12 mouse cellular contexts compared by ENCODE assay signal in genomic region chr7:127922451-127923275, GRCm38 (mm10). TPM values are rescaled to one million over a fixed set of nuclear protein-coding genes. Genes with fewer than 3 reads are reported as not detected.
DNase-seq lines count a peak whose midpoint lies in the region; ATAC-seq lines count a peak whose summit lies in the region.
"Had no signal": no experiment of that assay in that cellular context is flagged by ENCODE, and none has a peak within 500 bp of the region (broad histone marks: within the 10 kb centered on the region; RNA-seq: fewer than 3 reads in every experiment).

No protein-coding gene starts in this region.

- H3K27me3 ChIP-seq in kidney, embryonic 15.5 days, result no peaks in the 10 kb centered on the region

- no peak overlapping the region for H3K4me3 ChIP-seq in kidney, embryonic 15.5 days (replicated peaks)
- H3K4me3 ChIP-seq: limb, embryonic 12.5 days had no signal

- DNase-seq in kidney, adult 8-10 months, result no peak
- DNase-seq in CD4-positive helper T cell, adult 2 months (ENCODE audit: low read depth, low spot score), result peak; percentile 64
- DNase-seq in heart, postnatal 10 days, result no peak
- DNase-seq in thymus, postnatal 0 days (ENCODE audit: low spot score), result no peak
- DNase-seq in layer of hippocampus, postnatal 25 days (ENCODE audit: extremely low spot score in 1 of 2, low spot score in 1 of 2), result no peak
- DNase-seq: adrenal gland, postnatal 14 days; gastrocnemius, postnatal 10 days; right cerebral cortex, postnatal 4 days had no signal

- no peak overlapping the region for H3K4me2 ChIP-seq in kidney, embryonic 15.5 days
- H3K4me2 ChIP-seq: limb, embryonic 12.5 days had no signal

- H3K36me3 ChIP-seq in kidney, embryonic 15.5 days, result peaks cover 76% of the 10 kb centered on the region

- no peak overlapping the region for H3K9ac ChIP-seq in kidney, embryonic 15.5 days
- H3K9ac ChIP-seq: limb, embryonic 12.5 days had no signal

- 75% methylated on average over 6 of the region's 6 CpGs for WGBS in kidney, embryonic 15.5 days

- peak overlapping the region; percentile 37; the same call in 1 of the 2 replicates for H3K27ac ChIP-seq in kidney, embryonic 15.5 days
- H3K27ac ChIP-seq: limb, embryonic 12.5 days had no signal

- intact Hi-C loops in heart, postnatal 10 days (cut with DNase I), result no loop called here

- ATAC-seq in kidney, embryonic 15.5 days (replicated peaks; ENCODE audit: low FRiP score), result no peak
- ATAC-seq in hematopoietic stem cell, adult 5-6 weeks (replicated peaks in 1 of 2; ENCODE audit: insufficient read depth in 1 of 2, low FRiP score in 2 of 2, low TSS enrichment in 1 of 2, low read depth in 1 of 2, poor library complexity in 2 of 2, severe bottlenecking in 2 of 2), result peak; percentile 71 to 80
- ATAC-seq in megakaryocyte progenitor cell, adult 5-6 weeks (replicated peaks; ENCODE audit: poor library complexity), result peak; percentile 57

- peaks cover 38% of the 10 kb centered on the region for H3K4me1 ChIP-seq in kidney, embryonic 15.5 days
- H3K4me1 ChIP-seq: limb, embryonic 12.5 days had no signal

- H3K9me3 ChIP-seq in kidney, embryonic 15.5 days (replicated peaks), result no peaks in the 10 kb centered on the region
- H3K9me3 ChIP-seq: limb, embryonic 12.5 days had no signal

RNA-seq across cellular contexts. Expression of gene Prss8, which starts 7.2 kb away (rescaled TPM):
- 56.9 and 59.5 TPM in 2 replicates for polyA plus RNA-seq in kidney, embryonic 15.5 days (2015; fragmentation: Nextera tagmentation; extraction: Ambion mirVana)
- not detected in 2 replicates for total RNA-seq in hematopoietic stem cell, adult 5-6 weeks (2017)
- not detected in 2 replicates for total RNA-seq in megakaryocyte progenitor cell, adult 5-6 weeks (2015)
- not detected in 2 replicates for total RNA-seq in megakaryocyte progenitor cell, adult 5-6 weeks (2017)
- total RNA-seq in heart, postnatal 10 days (2021), result not detected
- polyA plus RNA-seq in thymus, postnatal 0 days (2015; fragmentation: Nextera tagmentation; extraction: Ambion mirVana), result 2.9 and 3.3 TPM in 2 replicates
- under 1 TPM; 0.35 to 0.52 TPM for total RNA-seq in layer of hippocampus, postnatal 25 days (2021)
- total RNA-seq: gastrocnemius, postnatal 10 days had no signal

RNA-seq across cellular contexts. Expression of gene Kat8, which starts 10.3 kb away (rescaled TPM):
- 41.8 and 43.5 TPM in 2 replicates for polyA plus RNA-seq in kidney, embryonic 15.5 days (2015; fragmentation: Nextera tagmentation; extraction: Ambion mirVana)
- total RNA-seq in hematopoietic stem cell, adult 5-6 weeks (2017), result 42.5 and 48.2 TPM in 2 replicates
- 18.1 and 30.6 TPM in 2 replicates for total RNA-seq in megakaryocyte progenitor cell, adult 5-6 weeks (2015)
- 23.7 and 30.4 TPM in 2 replicates for total RNA-seq in megakaryocyte progenitor cell, adult 5-6 weeks (2017)
- 10 to 100 TPM; 12.7 to 14.6 TPM for total RNA-seq in heart, postnatal 10 days (2021)
- polyA plus RNA-seq in thymus, postnatal 0 days (2015; fragmentation: Nextera tagmentation; extraction: Ambion mirVana), result 40.7 and 43.0 TPM in 2 replicates
- total RNA-seq in layer of hippocampus, postnatal 25 days (2021), result 10 to 100 TPM; 27.8 to 33.9 TPM

RNA-seq across cellular contexts. Expression of gene Bckdk, which starts 18.8 kb away (rescaled TPM):
- 120 and 140 TPM in 2 replicates for polyA plus RNA-seq in kidney, embryonic 15.5 days (2015; fragmentation: Nextera tagmentation; extraction: Ambion mirVana)
- total RNA-seq in hematopoietic stem cell, adult 5-6 weeks (2017), result 37.4 and 44.7 TPM in 2 replicates
- total RNA-seq in megakaryocyte progenitor cell, adult 5-6 weeks (2015), result 68.3 and 75.7 TPM in 2 replicates
- 42.5 and 49.9 TPM in 2 replicates for total RNA-seq in megakaryocyte progenitor cell, adult 5-6 weeks (2017)
- 10 to 100 TPM; 96.6 to 98.5 TPM for total RNA-seq in heart, postnatal 10 days (2021)
- polyA plus RNA-seq in thymus, postnatal 0 days (2015; fragmentation: Nextera tagmentation; extraction: Ambion mirVana), result 80.5 and 87.0 TPM in 2 replicates
- total RNA-seq in layer of hippocampus, postnatal 25 days (2021), result 10 to 100 TPM; 41.4 to 51.6 TPM

RNA-seq across cellular contexts. Expression of gene Prss36, which starts 23.9 kb away (rescaled TPM):
- polyA plus RNA-seq in kidney, embryonic 15.5 days (2015; fragmentation: Nextera tagmentation; extraction: Ambion mirVana), result 11.5 and 12.4 TPM in 2 replicates
- total RNA-seq in hematopoietic stem cell, adult 5-6 weeks (2017), result 1.2 and 2.3 TPM in 2 replicates
- 1.5 and 2.3 TPM in 2 replicates for total RNA-seq in megakaryocyte progenitor cell, adult 5-6 weeks (2015)
- total RNA-seq in megakaryocyte progenitor cell, adult 5-6 weeks (2017), result 0.75 and 7.2 TPM in 2 replicates
- total RNA-seq in heart, postnatal 10 days (2021), result 1 to 10 TPM; 5.0 to 6.6 TPM
- polyA plus RNA-seq in thymus, postnatal 0 days (2015; fragmentation: Nextera tagmentation; extraction: Ambion mirVana), result 7.8 and 11.1 TPM in 2 replicates
- total RNA-seq in layer of hippocampus, postnatal 25 days (2021), result 10 to 100 TPM; 10.6 to 13.5 TPM

RNA-seq across cellular contexts. Expression of gene Vkorc1, which starts 27.2 kb away (rescaled TPM):
- 152 and 162 TPM in 2 replicates for polyA plus RNA-seq in kidney, embryonic 15.5 days (2015; fragmentation: Nextera tagmentation; extraction: Ambion mirVana)
- 31.1 and 40.5 TPM in 2 replicates for total RNA-seq in hematopoietic stem cell, adult 5-6 weeks (2017)
- total RNA-seq in megakaryocyte progenitor cell, adult 5-6 weeks (2015), result 125 and 145 TPM in 2 replicates
- total RNA-seq in megakaryocyte progenitor cell, adult 5-6 weeks (2017), result 30.7 and 39.6 TPM in 2 replicates
- 10 to 100 TPM; 33.8 to 34.3 TPM for total RNA-seq in heart, postnatal 10 days (2021)
- 47.0 and 54.5 TPM in 2 replicates for polyA plus RNA-seq in thymus, postnatal 0 days (2015; fragmentation: Nextera tagmentation; extraction: Ambion mirVana)
- total RNA-seq in layer of hippocampus, postnatal 25 days (2021), result 10 to 100 TPM; 21.6 to 30.4 TPM
